Mouse (Mus musculus) hindbrain, embryonic 11.5 days (tissue): Measurements from ENCODE around the gene 3110082I17Rik. TPM values are rescaled to one million over a fixed set of nuclear protein-coding genes. Genes with fewer than 3 reads are reported as not detected.

Experiments used
- ATAC-seq: fragments of 200-750 bp; cut with Nextera tagmentation; 2 replicates; pipeline ENCODE4 v1.8.0; 2017; ENCODE audit warnings: mild to moderate bottlenecking, moderate TSS enrichment, moderate library complexity; ENCODE audit not compliant: low FRiP score
- DNase-seq: peaks from one replicate; pipeline ENCODE4 v3.0.0-alpha.2; 2015; ENCODE audit warnings: low spot score
- H3K27ac ChIP-seq: fragments of 300-500 bp; sonication (generic); 2 replicates; pipeline ENCODE4 v1.5.1; 2014; ENCODE audit warnings: mild to moderate bottlenecking, low read depth, low read length
- H3K27me3 ChIP-seq: fragments of 300-500 bp; sonication (generic); 2 replicates; pipeline ENCODE4 v1.6.1; 2014; ENCODE audit warnings: mild to moderate bottlenecking, low read length, moderate library complexity, mixed read lengths; ENCODE audit not compliant: control insufficient read depth, insufficient read depth
- H3K36me3 ChIP-seq: fragments of 300-500 bp; sonication (generic); 2 replicates; pipeline ENCODE4 v1.6.1; 2014; ENCODE audit warnings: mild to moderate bottlenecking, low read length, moderate library complexity, mixed read lengths; ENCODE audit not compliant: control insufficient read depth, insufficient read depth
- H3K4me1 ChIP-seq: fragments of 300-500 bp; sonication (generic); replicated peaks from 2 replicates; pipeline ENCODE4 v1.6.1; 2014; ENCODE audit warnings: low read length, mixed read lengths; ENCODE audit not compliant: control insufficient read depth, insufficient read depth
- H3K4me2 ChIP-seq: fragments of 300-500 bp; sonication (generic); replicated peaks from 2 replicates; pipeline ENCODE4 v1.6.1; 2014; ENCODE audit warnings: mild to moderate bottlenecking, low read depth, low read length
- H3K4me3 ChIP-seq: fragments of 300-500 bp; sonication (generic); 2 replicates; pipeline ENCODE4 v1.5.1; 2014; ENCODE audit warnings: low read depth, low read length
- H3K9ac ChIP-seq: fragments of 300-500 bp; sonication (generic); 2 replicates; pipeline ENCODE4 v1.6.1; 2014; ENCODE audit warnings: low read depth, low read length
- H3K9me3 ChIP-seq: fragments of 300-500 bp; sonication (generic); 2 replicates; pipeline ENCODE4 v1.6.1; 2016; ENCODE audit warnings: low read length; ENCODE audit not compliant: control insufficient read depth
- WGBS: fragments of 180-500 bp; shearing (Covaris S2); extraction: QIAGEN DNeasy Blood & Tissue Kit; methylation state at CpG from one replicate; pipeline ENCODE4 v1.1.7; 2014; 5-methylcytosine and 5-hydroxymethylcytosine counted together
- polyA plus RNA-seq: library from polyadenylated mRNA; unstranded; fragments of >200 nt; fragmentation: Nextera tagmentation; extraction: Ambion mirVana; gene quantifications from 2 replicates; pipeline ENCODE4 v1.2.1, GENCODE M21; 2014

The 3110082I17Rik gene
- polyA plus RNA-seq, 1 experiment from 2014 or later: 29.2 TPM

GRCm38 (mm10) chr5:139423026-139423865 lies 37.1 kb downstream of the 3110082I17Rik start, which contains the start of gene Gper1:
Gper1 (plus strand) TSS chr5:139423151.
- Histone ChIP-seq H3K9me3 (no peaks in the 10 kb centered on the region), H3K36me3 (no peaks in the 10 kb centered on the region), H3K9ac (peak within 1 kb of the TSS; percentile 29; the same call in 1 of the 2 replicates), H3K4me3 (no peak within 1 kb of the TSS), H3K27me3 (no peaks in the 10 kb centered on the region), H3K4me1 (peaks cover 12% of the 10 kb centered on the region), H3K4me2 (no peak within 1 kb of the TSS), H3K27ac (no peak within 1 kb of the TSS)
- 62% methylated on average over 21 of the region's 21 CpGs for WGBS
- DNase-seq (no peak), ATAC-seq (no peak)

- no peak overlapping the region for H3K4me2 ChIP-seq
- H3K9ac ChIP-seq: 0 out of 2 replicates have a peak overlapping the region, but pooled peaks have one; percentile 37
- 11% methylated on average over 3 of the region's 3 CpGs for WGBS
- H3K27ac ChIP-seq: peak overlapping the region; percentile 32
- H3K27me3 ChIP-seq: no peaks in the 10 kb centered on the region
- no peaks in the 10 kb centered on the region for H3K9me3 ChIP-seq
- peaks cover 12% of the 10 kb centered on the region for H3K4me1 ChIP-seq
- no peaks in the 10 kb centered on the region for H3K36me3 ChIP-seq
- peak; percentile 72 for ATAC-seq
- H3K4me3 ChIP-seq: no peak overlapping the region
- peak; percentile 51 for DNase-seq
Observed at GRCm38 (mm10) chr5:139418633-139419032, 41.7 kb downstream of the 3110082I17Rik start.

- ATAC-seq: no peak
Observed at GRCm38 (mm10) chr5:139418110-139418509, 42.2 kb downstream of the 3110082I17Rik start.

GRCm38 (mm10) chr5:139417480-139417879 lies 42.8 kb downstream of the 3110082I17Rik start:
- H3K27ac ChIP-seq: no peak overlapping the region
- no peak overlapping the region for H3K4me3 ChIP-seq
- no peaks in the 10 kb centered on the region for H3K36me3 ChIP-seq
- WGBS: 82% methylated on average over 3 of the region's 3 CpGs
- H3K9ac ChIP-seq: no peak overlapping the region
- no peak for ATAC-seq
- H3K4me1 ChIP-seq: peaks cover 9% of the 10 kb centered on the region
- no peak for DNase-seq
- no peaks in the 10 kb centered on the region for H3K9me3 ChIP-seq
- no peaks in the 10 kb centered on the region for H3K27me3 ChIP-seq
- H3K4me2 ChIP-seq: no peak overlapping the region

More at GRCm38 (mm10) chr5:139418110-139418509, 42.2 kb downstream of the 3110082I17Rik start:
- WGBS: 56% methylated on average over 2 of the region's 2 CpGs
- H3K9ac ChIP-seq: no peak overlapping the region
- no peak for DNase-seq
- H3K36me3 ChIP-seq: no peaks in the 10 kb centered on the region
- H3K4me2 ChIP-seq: no peak overlapping the region
- peak overlapping the region; percentile 32 for H3K27ac ChIP-seq
- no peaks in the 10 kb centered on the region for H3K9me3 ChIP-seq
- peaks cover 10% of the 10 kb centered on the region for H3K4me1 ChIP-seq
- H3K27me3 ChIP-seq: no peaks in the 10 kb centered on the region
- H3K4me3 ChIP-seq: no peak overlapping the region

GRCm38 (mm10) chr5:139416942-139417341 lies 43.4 kb downstream of the 3110082I17Rik start:
- H3K27ac ChIP-seq: no peak overlapping the region

GRCm38 (mm10) chr5:139415001-139415400 lies 45.3 kb downstream of the 3110082I17Rik start:
- no peaks in the 10 kb centered on the region for H3K36me3 ChIP-seq
- no peak overlapping the region for H3K27ac ChIP-seq
- DNase-seq (no peak), ATAC-seq (no peak)
- H3K4me2 ChIP-seq: no peak overlapping the region
- H3K27me3 ChIP-seq: no peaks in the 10 kb centered on the region
- peaks cover 9% of the 10 kb centered on the region for H3K4me1 ChIP-seq
- no peaks in the 10 kb centered on the region for H3K9me3 ChIP-seq
- no peak overlapping the region for H3K9ac ChIP-seq
- 92% methylated on average over 5 of the region's 5 CpGs for WGBS
- no peak overlapping the region for H3K4me3 ChIP-seq

More at GRCm38 (mm10) chr5:139416942-139417341, 43.4 kb downstream of the 3110082I17Rik start:
- Histone ChIP-seq H3K4me3 (no peak overlapping the region), H3K4me1 (peaks cover 9% of the 10 kb centered on the region), H3K9ac (no peak overlapping the region), H3K36me3 (no peaks in the 10 kb centered on the region), H3K9me3 (no peaks in the 10 kb centered on the region), H3K27me3 (no peaks in the 10 kb centered on the region), H3K4me2 (no peak overlapping the region)
- ATAC-seq: no peak
- peak; percentile 27 for DNase-seq
- WGBS: 96% methylated on average over 4 of the region's 4 CpGs

- no peak overlapping the region for H3K9ac ChIP-seq
- no peaks in the 10 kb centered on the region for H3K9me3 ChIP-seq
- no peak overlapping the region for H3K27ac ChIP-seq
- H3K4me1 ChIP-seq: peaks cover under 1% of the 10 kb centered on the region
- H3K4me3 ChIP-seq: no peak overlapping the region
- no peaks in the 10 kb centered on the region for H3K36me3 ChIP-seq
- ATAC-seq (no peak), DNase-seq (no peak)
- 90% methylated on average over 4 of the region's 4 CpGs for WGBS
- H3K27me3 ChIP-seq: no peaks in the 10 kb centered on the region
- H3K4me2 ChIP-seq: no peak overlapping the region
Observed at GRCm38 (mm10) chr5:139413545-139413944, 46.8 kb downstream of the 3110082I17Rik start.

- WGBS: 74% methylated on average over 15 of the region's 15 CpGs
- no peaks in the 10 kb centered on the region for H3K36me3 ChIP-seq
- H3K4me2 ChIP-seq: no peak overlapping the region
- H3K4me3 ChIP-seq: no peak overlapping the region
- H3K9ac ChIP-seq: no peak overlapping the region
- H3K9me3 ChIP-seq: no peaks in the 10 kb centered on the region
- H3K4me1 ChIP-seq: no peaks in the 10 kb centered on the region
- H3K27me3 ChIP-seq: no peaks in the 10 kb centered on the region
- DNase-seq (no peak), ATAC-seq (no peak)
- H3K27ac ChIP-seq: no peak overlapping the region
Observed at GRCm38 (mm10) chr5:139411665-139412314, 48.5 kb downstream of the 3110082I17Rik start.
